Mouse (Mus musculus) Patski (cell line): ENCODE results near the gene Srsx. TPM values are rescaled to one million over a fixed set of nuclear protein-coding genes. Genes with fewer than 3 reads are reported as not detected.
"Not testable (repeated sequence)": the region's sequence is repeated elsewhere in the genome, so short reads cannot be mapped to it uniquely, and the experiment has no call there.

ENCODE experiments used
- ATAC-seq: fragments of 100-300 bp; one replicate; pipeline ENCODE4 v1.8.0; 2021
- CTCF ChIA-PET: fragments of 350-600 bp; sonication (Branson Sonifier 250); formaldehyde crosslinking; loops from one replicate; lab custom pipeline; 2022; ENCODE audit warnings: inconsistent platforms; lab: Charles Lee
- POLR2A ChIA-PET: fragments of 350-600 bp; sonication (Branson Sonifier 250); formaldehyde crosslinking; loops from one replicate; lab custom pipeline; 2022; ENCODE audit warnings: antibody characterized with exemption, inconsistent platforms; lab: Charles Lee
- DNase-seq: peaks from one replicate; pipeline ENCODE4 v3.0.0-alpha.2; 2011; ENCODE audit warnings: low read depth, low spot score
- H3K27me3 ChIP-seq: fragments of 371-371 bp; one replicate; pipeline ENCODE4 v1.5.1; 2021
- in situ Hi-C: fragments of 300-500 bp; cut with MboI; formaldehyde crosslinking; loops from 3 replicates; pipeline ENCODE4 v1.11.1; 2018; ENCODE audit warnings: low pct_unique_long_range_greater_than_20kb, mixed read lengths
- polyA plus RNA-seq: library from polyadenylated mRNA; unstranded; gene quantifications from one replicate; pipeline ENCODE4 v1.2.3, GENCODE M21; 2021

The Srsx gene
- not detected for polyA plus RNA-seq

- in situ Hi-C loops = not testable (repeated sequence)
Measured at GRCm38 (mm10) chrX:123222381-123222780, at the start of gene Srsx. Srsx (minus strand) TSS chrX:123222481.

GRCm38 (mm10) chrX:123246807-123247206 lies 24.5 kb upstream of the Srsx start, which contains the start of gene Gm17577:
Gm17577 (minus strand) TSS chrX:123246907.
- H3K27me3 ChIP-seq, in situ Hi-C loops, ATAC-seq, CTCF ChIA-PET, POLR2A ChIA-PET, DNase-seq: not testable (repeated sequence)

More at GRCm38 (mm10) chrX:123222381-123222780, at the start of gene Srsx:
- ATAC-seq, H3K27me3 ChIP-seq, POLR2A ChIA-PET, DNase-seq, CTCF ChIA-PET: not testable (repeated sequence)

Other genes starting within 250 kb of the Srsx start
- not detected for gene Gm17521, start 192.8 kb downstream of the Srsx start, polyA plus RNA-seq
- gene Cldn34c1, start 119.0 kb downstream of the Srsx start, polyA plus RNA-seq = not detected
- not detected for gene Gm17577, start 24.4 kb upstream of the Srsx start, polyA plus RNA-seq